Mouse (Mus musculus): ENCODE data around the gene Dbf4.

Dbf4 gene

DNA sequence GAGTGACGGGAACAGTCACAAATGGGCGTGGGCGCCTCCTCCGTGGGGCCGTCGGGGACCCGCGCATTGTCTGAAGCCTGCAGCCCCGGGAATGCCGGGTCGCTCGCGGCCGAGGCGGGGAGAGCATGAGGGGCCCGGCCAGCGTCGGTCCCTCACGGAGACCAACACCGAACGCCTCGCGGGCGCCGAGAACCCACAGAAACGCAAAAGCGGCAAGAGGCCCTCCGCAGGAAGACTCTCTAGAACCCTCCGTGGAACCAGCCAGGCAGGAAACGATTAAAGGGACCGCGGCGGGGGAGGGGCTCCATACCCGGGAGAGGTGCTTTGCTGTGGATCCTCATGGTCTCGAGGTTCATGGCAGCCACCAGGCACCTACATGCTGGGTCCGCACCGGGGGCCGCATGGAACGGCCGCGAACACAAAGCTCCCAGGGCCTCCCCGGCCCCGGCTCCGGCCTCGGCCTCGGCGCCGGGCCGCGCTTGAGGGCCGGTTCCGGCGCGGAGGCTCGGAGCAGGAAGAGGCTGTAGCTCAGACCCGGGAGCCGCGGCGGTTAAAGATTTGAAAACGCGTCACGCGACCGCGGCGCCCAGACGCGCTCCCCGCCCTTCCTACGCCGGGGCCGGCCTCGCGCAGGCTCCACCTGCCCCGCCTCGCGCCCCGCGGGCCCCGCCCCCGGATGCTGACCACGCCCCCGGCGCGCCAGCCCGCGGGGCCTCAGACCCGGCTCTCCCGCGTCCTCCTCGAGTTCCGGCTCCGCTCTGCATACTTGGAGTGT, at the start of gene Dbf4, which contains the start of gene Slc25a40:
Dbf4 (minus strand) TSS at position 560 of the 775 bp plus-strand sequence.
Slc25a40 (plus strand) TSS at position 694 of the 775 bp plus-strand sequence.
- DNase-seq = peak; percentile 92

DNA sequence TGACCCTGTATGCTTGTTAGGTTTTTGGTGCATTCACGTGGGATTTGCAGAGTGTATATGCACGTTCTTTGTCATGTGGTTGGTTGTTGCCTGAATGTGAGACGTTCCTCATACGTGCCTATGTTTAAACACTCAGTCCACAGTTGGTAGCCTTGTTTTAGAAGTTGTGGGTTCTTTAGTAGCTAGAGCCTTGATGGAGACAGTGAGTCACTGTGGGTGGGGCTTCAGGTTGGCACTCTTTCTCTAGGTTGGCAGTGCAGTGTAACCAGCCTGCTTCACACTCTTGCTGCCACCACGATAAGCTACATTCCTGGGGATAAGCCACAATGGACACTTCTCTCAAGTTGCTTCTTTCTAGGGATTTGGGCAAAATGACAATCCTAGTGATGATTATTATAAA, 34.0 kb upstream of the Dbf4 start:
- DNase-seq = no peak

GRCm38 (mm10) chr5:8455565-8455964, 33.0 kb upstream of the Dbf4 start:
- no peak for DNase-seq

- DNase-seq = no peak
These were observed 16.6 kb upstream of the Dbf4 start for GRCm38 (mm10) chr5:8439095-8439494.

GRCm38 (mm10) chr5:8437481-8438156, 15.1 kb upstream of the Dbf4 start:
- DNase-seq = no peak

DNA sequence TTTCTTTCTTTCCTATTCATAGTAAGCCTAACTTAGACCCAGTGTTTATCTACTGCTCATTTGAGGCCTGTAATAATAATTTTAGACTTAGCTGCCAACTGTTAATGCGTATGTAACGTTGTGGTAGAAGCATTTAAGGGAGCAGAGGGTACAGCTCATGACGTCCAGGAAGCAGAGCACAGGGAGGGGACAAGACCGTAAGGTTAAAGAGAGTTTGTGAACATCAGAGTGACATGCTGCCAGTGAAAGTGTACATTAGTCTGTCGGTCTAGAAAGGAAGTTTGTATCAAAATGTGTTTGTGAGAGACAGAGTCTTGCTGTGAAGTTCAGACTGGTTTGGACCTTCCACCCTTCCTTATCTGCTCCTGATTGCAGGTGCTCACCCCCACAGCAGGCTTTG, 3.4 kb upstream of the Dbf4 start:
- DNase-seq = no peak

- DNase-seq = no peak
These were observed 1.6 kb upstream of the Dbf4 start for GRCm38 (mm10) chr5:8424116-8424515.

DNA sequence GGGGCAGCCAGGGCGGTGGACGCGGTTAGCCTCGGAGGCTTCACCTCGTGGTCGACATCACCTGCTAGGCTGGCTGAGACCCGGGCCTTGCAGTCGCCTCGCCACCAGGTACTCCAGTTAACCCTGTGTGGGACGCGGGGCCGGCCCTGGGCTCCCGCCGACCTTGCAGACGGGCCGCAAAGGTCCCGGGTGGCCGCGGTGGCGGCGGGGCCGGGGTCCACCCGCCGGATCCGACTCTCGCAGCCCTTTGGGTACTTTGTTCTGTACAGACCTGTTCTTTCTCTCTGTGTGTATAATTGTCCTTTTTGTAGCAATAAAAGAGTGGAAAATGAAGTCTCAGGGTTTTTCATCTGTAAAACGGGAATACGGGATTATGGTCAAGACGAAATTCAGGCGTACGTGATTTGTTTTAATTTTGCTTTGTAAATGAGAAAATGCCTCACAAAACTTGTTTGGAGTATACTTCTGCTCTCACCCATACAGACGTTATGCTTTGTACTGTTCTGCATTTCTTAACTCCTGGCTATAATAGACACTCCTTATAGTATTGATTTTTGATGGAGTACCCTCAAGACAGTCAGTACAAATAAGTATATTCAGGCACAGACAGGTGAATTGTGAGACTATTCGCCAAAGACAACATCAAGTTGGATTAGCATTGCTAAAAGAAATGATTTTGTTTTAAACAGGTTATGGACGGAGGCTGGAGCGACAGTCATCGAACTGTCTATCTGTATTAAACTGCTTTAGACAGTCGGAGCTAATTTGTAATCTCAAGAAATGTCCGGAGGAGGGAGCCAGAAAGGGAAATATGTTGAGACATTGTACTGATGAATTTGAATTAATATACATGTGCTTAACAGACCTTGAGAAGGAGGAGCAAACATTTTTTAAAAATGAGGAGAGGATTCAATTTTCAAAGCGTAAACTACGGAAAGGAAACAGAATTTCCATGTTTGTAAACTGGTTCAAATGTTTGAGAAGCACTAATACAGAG, 714 bp upstream of the Dbf4 start:
- DNase-seq = no peak

GRCm38 (mm10) chr5:8421424-8421823, 1.1 kb downstream of the Dbf4 start:
- no peak for DNase-seq

DNA sequence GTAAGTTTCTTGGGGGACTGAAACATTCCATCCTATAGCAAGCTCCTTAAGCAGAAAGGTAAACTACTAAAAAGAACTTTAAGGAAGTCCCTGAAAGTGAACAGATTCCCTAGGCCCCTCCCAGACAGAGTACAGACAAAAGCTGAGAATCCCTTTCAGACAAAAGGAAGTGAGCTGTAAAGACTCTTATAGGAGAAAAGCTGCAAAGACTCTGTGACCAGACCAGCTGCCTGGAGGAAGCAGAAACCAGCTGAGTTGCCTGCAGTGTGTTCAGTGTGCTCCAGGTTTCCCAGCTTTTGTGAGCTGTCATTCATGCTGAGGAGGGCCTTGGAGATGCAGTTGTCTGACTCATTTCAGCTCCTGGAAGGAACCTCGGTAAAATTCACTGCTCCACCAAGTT, 5.1 kb downstream of the Dbf4 start:
- DNase-seq = no peak

GRCm38 (mm10) chr5:8416683-8417413, 5.7 kb downstream of the Dbf4 start:
- no peak for DNase-seq

GRCm38 (mm10) chr5:8408746-8409145, 13.8 kb downstream of the Dbf4 start:
- no peak for DNase-seq

DNA sequence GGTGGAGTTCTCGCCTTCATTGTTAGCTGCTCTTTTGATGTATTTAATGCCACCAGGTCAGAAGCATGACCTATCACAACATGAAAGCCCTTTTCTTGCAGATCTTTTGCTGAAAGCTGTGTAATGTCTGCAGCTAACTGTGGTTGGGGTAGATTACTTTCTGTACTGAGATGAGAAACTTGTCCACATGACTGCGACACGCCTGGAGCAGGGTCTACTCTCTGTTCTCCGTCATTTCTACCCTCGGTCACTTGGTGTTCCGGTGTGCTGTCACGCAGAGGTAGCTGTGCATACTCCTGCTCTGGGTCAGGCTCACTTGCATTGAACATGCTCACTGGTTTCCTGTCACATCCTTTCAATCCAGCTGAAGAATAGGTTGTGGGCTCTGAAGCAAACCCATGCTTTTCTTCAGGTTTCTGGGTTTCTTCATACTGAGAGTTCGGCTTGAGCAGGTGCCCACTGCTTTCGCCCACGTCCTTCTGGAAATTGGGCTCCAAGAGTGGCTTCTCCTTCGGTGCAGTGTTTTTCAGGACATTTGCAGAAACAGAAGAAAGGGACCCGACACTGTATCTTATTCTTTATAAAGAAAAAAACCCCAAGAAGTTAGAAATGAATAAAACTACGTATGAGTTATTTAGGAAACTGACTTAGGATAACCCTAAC, 24.8 kb downstream of the Dbf4 start:
- DNase-seq = peak; percentile 9

GRCm38 (mm10) chr5:8393891-8394583, 28.5 kb downstream of the Dbf4 start:
- DNase-seq = no peak

DNA sequence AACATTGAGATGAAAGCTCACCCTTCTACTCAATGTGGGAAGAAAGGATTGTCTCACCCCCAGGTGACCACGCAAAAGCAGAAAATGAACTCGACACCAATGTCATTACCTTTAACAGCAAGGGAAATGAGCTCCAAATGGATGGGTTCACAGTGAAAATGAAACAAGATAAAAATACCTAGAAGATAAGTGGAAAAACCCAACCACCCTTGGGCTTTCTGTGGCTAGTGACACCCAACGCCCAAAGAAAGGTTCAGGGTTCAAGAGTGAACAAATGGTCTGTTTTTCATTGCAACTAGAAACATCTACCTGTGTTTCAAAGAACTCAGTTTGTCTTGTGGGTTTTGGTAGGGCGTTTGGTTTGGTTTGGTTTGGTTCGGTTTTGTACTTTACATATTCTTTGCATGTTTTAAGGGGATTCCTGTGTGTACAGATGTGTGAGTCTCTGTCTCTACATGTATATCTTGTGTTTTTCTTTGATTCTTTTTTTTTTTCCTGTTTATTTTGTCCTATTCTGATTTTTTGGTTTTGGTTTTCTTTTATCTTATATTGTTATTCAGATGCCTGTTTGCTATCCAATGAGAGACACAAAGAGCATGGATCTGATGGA, 48.1 kb downstream of the Dbf4 start:
- DNase-seq = no peak

GRCm38 (mm10) chr5:8373415-8373814, 49.1 kb downstream of the Dbf4 start:
- no peak for DNase-seq

DNA sequence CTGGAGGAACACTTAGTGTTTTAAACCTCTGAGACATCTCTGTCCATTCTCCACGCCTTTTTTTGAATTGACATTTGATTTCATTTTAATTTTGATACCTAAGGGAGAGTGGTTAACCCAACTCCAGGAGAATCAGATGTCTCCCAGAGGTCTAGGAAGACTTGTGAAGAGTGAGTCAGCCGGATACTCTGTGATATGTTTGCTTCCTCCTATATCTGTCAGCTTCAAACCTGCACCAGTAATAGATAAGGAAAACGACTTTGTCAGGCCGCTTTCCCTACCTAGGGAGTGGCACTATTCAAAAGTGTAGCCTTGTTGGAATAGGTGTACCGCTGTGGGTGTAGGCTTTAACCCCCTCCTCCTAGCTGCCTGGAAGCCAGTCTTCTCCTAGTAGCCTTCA, 53.7 kb downstream of the Dbf4 start:
- no peak for DNase-seq

- DNase-seq = no peak
These were observed 54.2 kb downstream of the Dbf4 start for GRCm38 (mm10) chr5:8368328-8368692.

GRCm38 (mm10) chr5:8367614-8368327, 54.7 kb downstream of the Dbf4 start, which contains the start of gene Adam22:
Gene Adam22, minus strand, starts transcription at chr5:8368160.
- peak; percentile 95 for DNase-seq
